16 mouse cellular contexts compared by ENCODE assay signal in the genomic region with DNA sequence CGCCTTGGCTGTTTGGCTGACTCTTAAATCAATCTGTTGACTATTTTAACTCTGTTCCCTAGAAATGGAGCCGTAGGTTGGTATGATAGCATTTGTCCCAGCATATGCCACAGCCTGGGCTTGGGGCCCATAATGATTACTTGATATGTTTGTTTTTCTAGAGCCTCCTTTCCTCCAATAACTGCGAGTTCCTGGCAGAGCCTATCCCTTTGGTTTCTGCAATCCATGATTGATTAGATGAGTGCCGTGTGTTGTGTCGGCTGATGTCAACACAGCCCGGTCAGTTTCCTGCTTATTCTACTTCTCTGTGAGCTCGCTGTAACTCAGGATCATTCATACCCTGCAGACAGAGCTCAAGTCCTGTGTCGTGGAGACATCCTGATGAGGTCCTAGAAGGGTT.
A peak's percentile ranks its signal among the peaks of the same experiment; 100 is the strongest.
DNase-seq lines count a peak whose midpoint lies in the region; ATAC-seq and TF ChIP-seq lines count a peak whose summit lies in the region.
"Had no signal": no experiment of that assay in that cellular context is flagged by ENCODE, and none has a peak within 500 bp of the region (broad histone marks: within the 10 kb centered on the region; RNA-seq: fewer than 3 reads in every experiment).

No protein-coding gene starts in this region.

- no peaks in the 10 kb centered on the region for H3K36me3 ChIP-seq in forebrain, embryonic 16.5 days (ENCODE audit: control insufficient read depth, insufficient read depth)
- no peaks in the 10 kb centered on the region for H3K36me3 ChIP-seq in forebrain, embryonic 13.5 days (ENCODE audit: poor library complexity, severe bottlenecking)
- no peaks in the 10 kb centered on the region for H3K36me3 ChIP-seq in liver, adult 2 months (ENCODE audit: control insufficient read depth, insufficient read depth, low read length)
- H3K36me3 ChIP-seq in liver, embryonic 12.5 days = no peaks in the 10 kb centered on the region
- H3K36me3 ChIP-seq: hindbrain, embryonic 12.5 days; limb, embryonic 15.5 days had no signal

- H3K9ac ChIP-seq in forebrain, embryonic 16.5 days (replicated peaks; ENCODE audit: low read depth, low read length) = no peak overlapping the region
- no peak overlapping the region for H3K9ac ChIP-seq in forebrain, embryonic 13.5 days
- no peak overlapping the region for H3K9ac ChIP-seq in liver, adult 2 months (ENCODE audit: low read depth, low read length)
- H3K9ac ChIP-seq in liver, embryonic 12.5 days = no peak overlapping the region
- H3K9ac ChIP-seq: hindbrain, embryonic 12.5 days; limb, embryonic 15.5 days had no signal

- DNase-seq in liver, adult 2 months (ENCODE audit: extremely low read depth, low read depth, low spot score) = peak; percentile 97
- peak; percentile 42 to 55 for DNase-seq in layer of hippocampus, postnatal 36 days
- peak; percentile 10 for DNase-seq in skeletal muscle tissue, adult 2 months (ENCODE audit: low read depth, low spot score)
- no peak for DNase-seq in frontal cortex, adult 2 months (ENCODE audit: extremely low spot score in 1 of 2, low spot score in 1 of 2)
- no peak for DNase-seq in c-Kit-positive CD71-positive TER-119-positive erythroid progenitor cells, embryonic 14.5 days (ENCODE audit: low spot score)
- DNase-seq: adrenal gland, adult 8-10 months; cerebellum, postnatal 10 days; embryo, embryonic 11 days; heart, adult 2 months; thymus, postnatal 36 days had no signal

- no peaks in the 10 kb centered on the region for H3K9me3 ChIP-seq in forebrain, embryonic 16.5 days (ENCODE audit: control insufficient read depth, low read length)
- no peaks in the 10 kb centered on the region for H3K9me3 ChIP-seq in forebrain, embryonic 13.5 days (replicated peaks)
- H3K9me3 ChIP-seq in liver, embryonic 12.5 days (replicated peaks) = no peaks in the 10 kb centered on the region
- H3K9me3 ChIP-seq: hindbrain, embryonic 12.5 days; limb, embryonic 15.5 days had no signal

- H3K4me3 ChIP-seq in forebrain, embryonic 16.5 days (replicated peaks; ENCODE audit: low read length) = no peak overlapping the region
- no peak overlapping the region for H3K4me3 ChIP-seq in forebrain, embryonic 13.5 days
- no peak overlapping the region for H3K4me3 ChIP-seq in liver, adult 2 months (ENCODE audit: insufficient read depth, low read depth, low read length)
- no peak overlapping the region for H3K4me3 ChIP-seq in liver, embryonic 12.5 days
- H3K4me3 ChIP-seq: heart, adult 2 months; hindbrain, embryonic 12.5 days; limb, embryonic 15.5 days had no signal

- no peak overlapping the region for H3K27ac ChIP-seq in forebrain, embryonic 16.5 days (ENCODE audit: low read length)
- no peak overlapping the region for H3K27ac ChIP-seq in forebrain, embryonic 13.5 days
- no peak overlapping the region for H3K27ac ChIP-seq in liver, adult 2 months (replicated peaks; ENCODE audit: insufficient read depth, low read depth, low read length)
- no peak overlapping the region for H3K27ac ChIP-seq in liver, embryonic 12.5 days
- H3K27ac ChIP-seq: heart, adult 2 months; hindbrain, embryonic 12.5 days; limb, embryonic 15.5 days had no signal

- ATAC-seq in forebrain, embryonic 16.5 days = peak; percentile 43; the same call in 1 of the 2 replicates
- ATAC-seq in forebrain, embryonic 13.5 days = no peak
- no peak for ATAC-seq in liver, embryonic 12.5 days
- ATAC-seq: midbrain, embryonic 16.5 days had no signal

- no peak overlapping the region for H3K4me2 ChIP-seq in forebrain, embryonic 16.5 days (ENCODE audit: low read length)
- no peak overlapping the region for H3K4me2 ChIP-seq in forebrain, embryonic 13.5 days
- no peak overlapping the region for H3K4me2 ChIP-seq in liver, embryonic 12.5 days
- H3K4me2 ChIP-seq: hindbrain, embryonic 12.5 days; limb, embryonic 15.5 days had no signal

- no peak for TF ChIP-seq POLR2A in liver, adult 2 months (IDR thresholded peaks at IDR 0.05; ENCODE audit: extremely low read depth, insufficient read depth, low read length)

- H3K27me3 ChIP-seq in forebrain, embryonic 16.5 days (replicated peaks; ENCODE audit: control insufficient read depth, insufficient read depth, low read length) = no peaks in the 10 kb centered on the region
- no peaks in the 10 kb centered on the region for H3K27me3 ChIP-seq in forebrain, embryonic 13.5 days
- no peaks in the 10 kb centered on the region for H3K27me3 ChIP-seq in liver, adult 2 months (ENCODE audit: control insufficient read depth, insufficient read depth, low read length)
- no peaks in the 10 kb centered on the region for H3K27me3 ChIP-seq in liver, embryonic 12.5 days (replicated peaks)
- H3K27me3 ChIP-seq: hindbrain, embryonic 12.5 days; limb, embryonic 15.5 days had no signal

- H3K79me2 ChIP-seq in liver, adult 2 months (ENCODE audit: control insufficient read depth, insufficient read depth, low read length) = no peaks in the 10 kb centered on the region

- peaks cover 4% of the 10 kb centered on the region; the same call in 1 of the 2 replicates for H3K4me1 ChIP-seq in forebrain, embryonic 16.5 days (replicated peaks; ENCODE audit: control insufficient read depth, insufficient read depth, low read length)
- peaks cover 4% of the 10 kb centered on the region; the same call in 1 of the 2 replicates for H3K4me1 ChIP-seq in forebrain, embryonic 13.5 days
- H3K4me1 ChIP-seq in liver, adult 2 months (ENCODE audit: control insufficient read depth, insufficient read depth, low read length) = peaks cover 8% of the 10 kb centered on the region
- H3K4me1 ChIP-seq in liver, embryonic 12.5 days = no peaks in the 10 kb centered on the region
- H3K4me1 ChIP-seq: limb, embryonic 15.5 days had no signal

- TF ChIP-seq CTCF in liver, adult 2 months (IDR thresholded peaks at IDR 0.05; ENCODE audit: low read depth, low read length) = no peak

- 67% methylated on average over 8 of the region's 8 CpGs for whole genome bisulfite sequencing in forebrain, embryonic 16.5 days
- 87% methylated on average over 8 of the region's 8 CpGs for WGBS in forebrain, embryonic 13.5 days
- 14% methylated on average over 8 of the region's 8 CpGs for WGBS in liver, adult 2 months
- 46% methylated on average over 8 of the region's 8 CpGs for WGBS in liver, embryonic 12.5 days (ENCODE audit: insufficient replicate concordance)

Comparison
In these comparisons a context has a peak if more than half of its experiments do, and no peak if none do; other contexts are left out.
1. DNase-seq: peak in liver, adult 2 months (single experiment), layer of hippocampus, postnatal 36 days (2 of 2) and skeletal muscle tissue, adult 2 months (single experiment); none in frontal cortex, adult 2 months (0 of 2) and c-Kit-positive CD71-positive TER-119-positive erythroid progenitor cells, embryonic 14.5 days (single experiment).